Mouse (Mus musculus) embryonic facial prominence, embryonic 14.5 days (tissue): ENCODE measurements around the gene Ggnbp2. TPM values are rescaled to one million over a fixed set of nuclear protein-coding genes. Genes with fewer than 3 reads are reported as not detected.
A peak's percentile ranks its signal among the peaks of the same experiment; 100 is the strongest.
"Not testable (repeated sequence)": the region's sequence is repeated elsewhere in the genome, so short reads cannot be mapped to it uniquely, and the experiment has no call there.

Source experiments
- ATAC-seq: fragments of 200-750 bp; cut with Nextera tagmentation; 2 replicates; pipeline ENCODE4 v1.8.0; 2017; ENCODE audit warnings: low read depth, moderate number of reproducible peaks, moderate TSS enrichment
- DNase-seq: peaks from one replicate; pipeline ENCODE4 v3.0.0-alpha.2; 2015; ENCODE audit warnings: low spot score
- H3K27ac ChIP-seq: fragments of 300-500 bp; sonication (generic); replicated peaks from 2 replicates; pipeline ENCODE4 v1.5.1; 2014; ENCODE audit warnings: low read depth, mild to moderate bottlenecking, low read length, moderate library complexity
- H3K27me3 ChIP-seq: fragments of 300-500 bp; sonication (generic); replicated peaks from 2 replicates; pipeline ENCODE4 v1.6.1; 2014; ENCODE audit warnings: low read length; ENCODE audit not compliant: control insufficient read depth, insufficient read depth
- H3K36me3 ChIP-seq: fragments of 300-500 bp; sonication (generic); 2 replicates; pipeline ENCODE4 v1.6.1; 2014; ENCODE audit warnings: low read length, mixed read lengths; ENCODE audit not compliant: control insufficient read depth, insufficient read depth
- H3K4me1 ChIP-seq: fragments of 300-500 bp; sonication (generic); 2 replicates; pipeline ENCODE4 v1.6.1; 2014; ENCODE audit warnings: antibody characterized with exemption, low read length; ENCODE audit not compliant: control insufficient read depth, insufficient read depth
- H3K4me2 ChIP-seq: fragments of 300-500 bp; sonication (generic); 2 replicates; pipeline ENCODE4 v1.6.1; 2014; ENCODE audit warnings: low read depth, mild to moderate bottlenecking, low read length, moderate library complexity, mixed read lengths
- H3K4me3 ChIP-seq: fragments of 300-500 bp; sonication (generic); 2 replicates; pipeline ENCODE4 v1.5.1; 2014; ENCODE audit warnings: low read depth, mild to moderate bottlenecking, low read length
- H3K9ac ChIP-seq: fragments of 300-500 bp; sonication (generic); 2 replicates; pipeline ENCODE4 v1.6.1; 2014; ENCODE audit warnings: low read depth, mild to moderate bottlenecking, low read length, moderate library complexity, mixed read lengths
- H3K9me3 ChIP-seq: fragments of 300-500 bp; sonication (generic); 2 replicates; pipeline ENCODE4 v1.6.1; 2016; ENCODE audit warnings: low read length; ENCODE audit not compliant: control insufficient read depth
- WGBS: fragments of 180-500 bp; shearing (Covaris S2); extraction: QIAGEN DNeasy Blood & Tissue Kit; methylation state at CpG from one replicate; pipeline ENCODE4 v1.1.7; 2014; 5-methylcytosine and 5-hydroxymethylcytosine counted together
- polyA plus RNA-seq: library from polyadenylated mRNA; unstranded; fragments of >200 nt; fragmentation: Nextera tagmentation; extraction: Ambion mirVana; gene quantifications from 2 replicates; pipeline ENCODE4 v1.2.1, GENCODE M21; 2014

Gene Ggnbp2
- polyA plus RNA-seq, 1 experiment from 2014 or later: 62.4 TPM

GRCm38 (mm10) chr11:84885238-84885637 lies 14.6 kb upstream of the Ggnbp2 start:
- Histone ChIP-seq H3K9ac (no peak overlapping the region), H3K4me2 (no peak overlapping the region), H3K27ac (no peak overlapping the region), H3K9me3 (no peaks in the 10 kb centered on the region), H3K4me3 (no peak overlapping the region), H3K27me3 (no peaks in the 10 kb centered on the region), H3K4me1 (peaks cover 7% of the 10 kb centered on the region; the same call in 1 of the 2 replicates), H3K36me3 (peaks cover 67% of the 10 kb centered on the region)
- ATAC-seq: peak; percentile 54; the same call in 1 of the 2 replicates
- DNase-seq: peak; percentile 9
- WGBS: 68% methylated on average over 4 of the region's 4 CpGs

- H3K4me3 ChIP-seq: no peak overlapping the region
- no peaks in the 10 kb centered on the region for H3K9me3 ChIP-seq
- WGBS: 91% methylated on average over 7 of the region's 7 CpGs
- H3K36me3 ChIP-seq: peaks cover 43% of the 10 kb centered on the region
- H3K27ac ChIP-seq: no peak overlapping the region
- no peak overlapping the region for H3K9ac ChIP-seq
- DNase-seq (no peak), ATAC-seq (no peak)
- H3K4me1 ChIP-seq: peaks cover 10% of the 10 kb centered on the region
- H3K27me3 ChIP-seq: no peaks in the 10 kb centered on the region
- no peak overlapping the region for H3K4me2 ChIP-seq
Observed at GRCm38 (mm10) chr11:84882346-84882745, 11.7 kb upstream of the Ggnbp2 start.

GRCm38 (mm10) chr11:84880971-84881370 lies 10.4 kb upstream of the Ggnbp2 start:
- Histone ChIP-seq H3K27ac (peak overlapping the region; percentile 92), H3K9ac (peak overlapping the region; percentile 77), H3K27me3 (no peaks in the 10 kb centered on the region), H3K4me1 (peaks cover 10% of the 10 kb centered on the region), H3K36me3 (peaks cover 30% of the 10 kb centered on the region), H3K9me3 (no peaks in the 10 kb centered on the region), H3K4me3 (peak overlapping the region; percentile 75), H3K4me2 (peak overlapping the region; percentile 73)
- WGBS: 40% methylated on average over 9 of the region's 9 CpGs
- peak; percentile 16; the same call in 1 of the 2 replicates for ATAC-seq
- DNase-seq: peak; percentile 62

- peaks cover 10% of the 10 kb centered on the region for H3K4me1 ChIP-seq
- H3K4me3 ChIP-seq: peak overlapping the region; percentile 75
- H3K27me3 ChIP-seq: no peaks in the 10 kb centered on the region
- peak overlapping the region; percentile 73 for H3K4me2 ChIP-seq
- H3K9ac ChIP-seq: peak overlapping the region; percentile 77
- H3K36me3 ChIP-seq: peaks cover 27% of the 10 kb centered on the region
- peak overlapping the region; percentile 92 for H3K27ac ChIP-seq
- H3K9me3 ChIP-seq: no peaks in the 10 kb centered on the region
- peak; percentile 31 for ATAC-seq
- peak; percentile 59 for DNase-seq
- WGBS: under 1% methylated on average over 22 of the region's 24 CpGs
Observed at GRCm38 (mm10) chr11:84880465-84880961, 9.9 kb upstream of the Ggnbp2 start.

- ATAC-seq (peak; percentile 96), DNase-seq (peak; percentile 93)
- Histone ChIP-seq H3K9me3 (no peaks in the 10 kb centered on the region), H3K4me3 (peak within 1 kb of the TSS; percentile 75), H3K27ac (peak within 1 kb of the TSS; percentile 92), H3K4me2 (peak within 1 kb of the TSS; percentile 73), H3K9ac (peak within 1 kb of the TSS; percentile 77), H3K36me3 (peaks cover 21% of the 10 kb centered on the region), H3K4me1 (peaks cover 10% of the 10 kb centered on the region), H3K27me3 (no peaks in the 10 kb centered on the region)
- WGBS: 0% methylated on average over 27 of the region's 81 CpGs
Observed at GRCm38 (mm10) chr11:84879772-84880464, 9.3 kb upstream of the Ggnbp2 start, which contains the start of the genes Myo19 and Pigw. TSS of gene Myo19 (plus strand) at chr11:84880148. TSS of gene Pigw (minus strand) at chr11:84880285.

GRCm38 (mm10) chr11:84879007-84879771 lies 8.6 kb upstream of the Ggnbp2 start:
- peak overlapping the region; percentile 75 for H3K4me3 ChIP-seq
- ATAC-seq: no peak
- peak overlapping the region; percentile 73 for H3K4me2 ChIP-seq
- DNase-seq: no peak
- H3K36me3 ChIP-seq: peaks cover 15% of the 10 kb centered on the region
- WGBS: 26% methylated on average over 6 of the region's 7 CpGs
- H3K27ac ChIP-seq: peak overlapping the region; percentile 92
- H3K9me3 ChIP-seq: no peaks in the 10 kb centered on the region
- H3K27me3 ChIP-seq: no peaks in the 10 kb centered on the region
- peak overlapping the region; percentile 77 for H3K9ac ChIP-seq
- H3K4me1 ChIP-seq: peaks cover 10% of the 10 kb centered on the region

- ATAC-seq, H3K4me3 ChIP-seq, H3K27ac ChIP-seq, H3K4me1 ChIP-seq, H3K27me3 ChIP-seq, H3K4me2 ChIP-seq, H3K9ac ChIP-seq, H3K36me3 ChIP-seq, DNase-seq, H3K9me3 ChIP-seq: not testable (repeated sequence)
- WGBS: no CpG with 5 or more reads among the region's 1 CpGs
Observed at GRCm38 (mm10) chr11:84876020-84876419, 5.4 kb upstream of the Ggnbp2 start.

GRCm38 (mm10) chr11:84873042-84873833 lies 2.6 kb upstream of the Ggnbp2 start:
- no peak for ATAC-seq
- no peaks in the 10 kb centered on the region for H3K27me3 ChIP-seq
- H3K9me3 ChIP-seq: no peaks in the 10 kb centered on the region
- DNase-seq: no peak
- 72% methylated on average over 1 of the region's 1 CpGs for WGBS
- H3K4me1 ChIP-seq: peaks cover 4% of the 10 kb centered on the region; the same call in 1 of the 2 replicates
- 0 out of 2 replicates have a peak, but pooled peaks cover 3% of the 10 kb centered on the region for H3K36me3 ChIP-seq
- no peak overlapping the region for H3K27ac ChIP-seq
- H3K4me3 ChIP-seq: no peak overlapping the region
- H3K9ac ChIP-seq: no peak overlapping the region
- H3K4me2 ChIP-seq: no peak overlapping the region
